Mouse (Mus musculus) A20 (cell line): Measurements from ENCODE around the gene Yif1a.
A peak's percentile ranks its signal among the peaks of the same experiment; 100 is the strongest.

Experiments used
- DNase-seq: peaks from one replicate; pipeline ENCODE4 v3.0.0-alpha.2; 2011; ENCODE audit warnings: low read depth, low spot score

Yif1a gene

GRCm38 (mm10) chr19:5060365-5061330 is 27.7 kb upstream of the Yif1a start:
- DNase-seq: peak; percentile 11

DNA sequence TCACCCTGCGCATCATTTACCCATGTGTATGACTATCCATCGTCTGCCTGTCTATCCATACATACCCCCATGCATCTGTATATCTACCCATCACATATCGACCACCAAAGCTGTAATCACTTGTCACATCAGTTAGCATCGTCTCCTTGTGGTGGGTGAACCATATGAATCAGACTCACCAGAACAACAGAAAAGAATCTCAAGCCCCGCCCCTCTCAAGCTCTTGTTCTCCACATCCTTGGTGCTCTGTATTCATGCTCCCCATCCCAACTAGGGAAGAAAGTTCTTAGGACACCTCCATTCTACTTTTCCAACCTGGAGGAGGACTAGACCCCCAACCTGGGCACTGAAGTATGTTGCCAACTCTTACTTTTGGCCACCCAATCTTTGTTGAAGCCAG is 26.3 kb upstream of the Yif1a start:
- no peak for DNase-seq

- DNase-seq: no peak
Measured at GRCm38 (mm10) chr19:5062446-5062845, 25.9 kb upstream of the Yif1a start.

DNA sequence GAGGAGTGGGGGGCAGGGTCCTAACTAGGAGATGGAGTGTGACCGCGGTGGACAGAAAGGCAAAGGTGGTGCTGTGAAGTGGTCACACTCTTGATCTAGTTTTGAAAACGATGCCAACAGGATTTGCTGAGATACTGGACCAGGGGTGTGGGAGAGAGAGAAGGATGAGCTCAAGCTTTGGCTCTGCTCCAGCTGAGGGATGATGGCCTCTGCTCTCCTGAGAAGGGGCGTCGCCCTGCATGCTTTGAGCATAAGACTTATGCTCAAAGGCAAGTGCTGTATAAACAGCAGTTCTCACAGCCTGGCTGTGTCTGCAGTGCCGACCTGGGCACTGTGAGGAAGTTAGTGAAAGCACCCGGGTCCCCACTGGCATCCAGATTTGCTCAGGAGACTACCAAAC is 23.2 kb upstream of the Yif1a start:
- DNase-seq: no peak

- DNase-seq: no peak
Measured at GRCm38 (mm10) chr19:5067040-5067799, 21.1 kb upstream of the Yif1a start.

- DNase-seq: no peak
Measured at GRCm38 (mm10) chr19:5067867-5068569, 20.3 kb upstream of the Yif1a start, which contains the start of gene Cd248. Cd248 (plus strand) TSS chr19:5068078.

DNA sequence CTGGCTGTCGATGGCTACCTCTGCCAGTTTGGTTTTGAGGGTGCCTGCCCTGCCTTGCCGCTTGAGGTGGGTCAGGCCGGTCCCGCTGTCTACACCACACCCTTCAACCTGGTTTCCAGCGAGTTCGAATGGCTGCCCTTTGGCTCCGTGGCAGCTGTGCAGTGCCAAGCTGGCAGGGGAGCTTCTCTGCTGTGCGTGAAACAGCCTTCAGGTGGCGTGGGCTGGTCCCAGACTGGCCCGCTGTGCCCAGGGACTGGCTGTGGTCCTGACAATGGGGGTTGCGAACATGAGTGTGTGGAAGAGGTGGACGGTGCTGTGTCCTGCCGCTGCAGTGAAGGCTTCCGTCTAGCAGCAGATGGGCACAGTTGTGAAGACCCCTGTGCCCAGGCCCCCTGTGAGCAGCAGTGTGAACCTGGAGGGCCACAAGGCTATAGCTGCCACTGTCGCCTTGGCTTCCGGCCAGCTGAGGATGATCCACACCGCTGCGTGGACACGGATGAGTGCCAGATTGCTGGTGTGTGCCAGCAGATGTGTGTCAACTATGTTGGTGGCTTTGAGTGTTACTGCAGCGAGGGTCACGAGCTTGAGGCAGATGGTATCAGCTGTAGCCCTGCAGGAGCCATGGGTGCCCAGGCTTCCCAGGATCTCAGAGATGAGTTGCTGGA is 19.6 kb upstream of the Yif1a start:
- no peak for DNase-seq

DNA sequence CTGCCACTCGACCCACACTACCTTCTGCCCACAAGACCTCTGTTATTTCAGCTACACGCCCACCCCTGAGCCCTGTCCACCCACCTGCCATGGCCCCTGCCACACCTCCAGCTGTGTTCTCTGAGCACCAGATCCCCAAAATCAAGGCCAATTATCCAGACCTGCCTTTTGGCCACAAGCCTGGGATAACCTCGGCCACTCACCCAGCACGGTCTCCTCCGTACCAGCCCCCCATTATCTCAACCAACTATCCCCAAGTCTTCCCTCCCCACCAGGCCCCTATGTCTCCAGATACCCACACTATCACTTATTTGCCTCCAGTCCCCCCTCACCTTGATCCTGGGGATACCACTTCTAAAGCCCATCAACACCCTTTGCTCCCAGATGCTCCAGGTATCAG is 18.9 kb upstream of the Yif1a start:
- DNase-seq: no peak

GRCm38 (mm10) chr19:5069978-5070377 is 18.4 kb upstream of the Yif1a start:
- DNase-seq: no peak

- no peak for DNase-seq
Measured at GRCm38 (mm10) chr19:5071077-5071476, 17.3 kb upstream of the Yif1a start.

DNA sequence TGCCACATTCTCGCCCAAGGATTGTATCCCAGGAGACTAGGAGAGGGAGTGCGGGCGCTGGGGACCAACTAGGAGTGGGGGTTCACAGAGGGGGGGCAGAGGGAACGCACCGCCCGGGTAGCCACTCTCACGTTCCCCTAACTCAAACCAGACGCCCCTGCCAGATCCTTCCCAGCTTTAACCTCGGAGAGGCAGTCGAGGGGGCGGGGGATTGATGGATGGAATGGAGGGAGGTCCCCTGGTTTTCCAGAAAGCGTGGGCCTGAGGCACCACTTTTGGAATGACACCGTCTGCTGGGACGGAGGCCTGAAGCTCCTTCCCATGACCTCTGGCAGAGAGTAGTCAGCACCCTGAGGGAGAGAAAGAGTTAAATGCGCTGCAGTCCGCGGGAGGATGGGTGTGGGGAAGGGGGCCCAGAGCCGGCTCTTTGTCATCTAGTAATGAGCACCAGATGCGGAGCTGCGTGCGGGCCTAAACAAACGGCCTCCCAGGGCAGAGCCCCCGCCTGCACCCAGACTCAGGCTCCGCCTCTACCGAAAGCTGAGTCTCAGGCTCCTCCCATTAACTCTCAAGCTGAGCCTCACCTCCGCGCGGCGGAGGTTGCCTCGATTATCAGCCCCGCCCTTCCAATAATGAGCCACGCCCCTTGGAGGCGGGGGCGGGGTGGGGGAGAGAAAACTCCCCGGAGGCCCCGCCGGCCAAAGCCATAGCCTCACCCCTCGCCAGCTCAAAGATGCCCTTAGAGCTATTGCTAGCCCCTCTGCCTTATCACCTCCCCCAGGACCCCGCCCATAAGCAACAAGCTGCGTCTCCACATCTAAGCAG is 16.6 kb upstream of the Yif1a start:
- peak; percentile 93 for DNase-seq

- DNase-seq: peak; percentile 72
Measured at GRCm38 (mm10) chr19:5072389-5073019, 15.8 kb upstream of the Yif1a start.

DNA sequence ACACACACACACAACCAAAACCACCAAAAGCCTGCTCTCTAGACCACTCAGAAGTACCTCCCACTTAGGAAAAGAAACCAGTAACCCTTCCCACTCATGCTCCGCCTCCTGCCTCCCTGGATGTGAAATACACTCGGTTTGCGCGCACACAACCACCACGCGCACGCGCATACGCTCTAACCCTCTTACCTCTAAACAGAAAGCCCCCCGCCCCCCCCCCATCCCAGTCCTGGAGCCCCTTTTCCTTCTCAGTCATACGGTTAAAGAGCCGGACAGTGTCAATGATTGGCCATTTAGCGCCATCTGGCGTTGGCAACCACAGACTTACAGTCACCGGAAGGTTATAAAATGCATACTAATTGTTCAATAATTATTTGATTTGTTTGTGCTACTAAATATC is 15.3 kb upstream of the Yif1a start:
- peak; percentile 68 for DNase-seq

DNA sequence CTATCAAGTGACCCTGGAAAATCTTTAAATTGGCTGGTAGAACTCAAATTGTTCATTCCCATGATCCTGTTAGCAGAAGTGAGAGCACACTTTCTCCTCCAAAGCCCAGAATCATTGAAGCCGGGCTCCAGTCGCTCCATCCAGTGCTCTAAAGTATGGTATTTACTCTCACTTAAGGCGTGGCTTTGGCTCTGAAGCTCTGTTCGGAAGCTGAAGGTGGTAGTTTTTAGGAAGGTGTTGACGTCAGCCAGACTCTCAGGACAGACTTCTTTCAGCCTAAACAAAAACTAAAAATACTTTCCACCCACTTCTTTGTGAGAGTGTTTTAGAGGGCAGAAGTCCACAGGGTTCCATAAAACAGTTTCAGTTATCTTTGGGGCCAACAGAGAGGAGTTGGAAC is 14.8 kb upstream of the Yif1a start:
- DNase-seq: no peak

GRCm38 (mm10) chr19:5079279-5079678 is 9.1 kb upstream of the Yif1a start:
- no peak for DNase-seq

DNA sequence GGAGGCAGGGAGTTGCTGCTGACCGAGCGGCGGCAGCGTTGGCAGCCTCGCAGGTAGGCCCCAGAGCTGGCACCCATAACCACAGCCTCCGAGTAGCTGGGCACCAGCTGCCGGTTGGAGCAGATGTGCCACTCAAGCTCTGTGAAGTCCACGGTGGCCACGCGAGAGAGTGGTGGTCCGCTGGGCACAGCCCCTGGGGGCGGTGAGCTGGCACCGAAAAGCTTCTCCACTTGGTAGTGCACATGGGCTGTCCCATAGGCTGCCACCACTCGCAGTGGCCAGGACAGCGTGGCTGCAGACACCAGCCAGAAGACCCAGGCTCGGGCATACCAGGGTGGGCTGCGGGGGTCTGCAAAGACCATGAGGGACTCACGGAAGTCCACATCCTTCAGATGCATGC is 6.3 kb upstream of the Yif1a start:
- no peak for DNase-seq

DNA sequence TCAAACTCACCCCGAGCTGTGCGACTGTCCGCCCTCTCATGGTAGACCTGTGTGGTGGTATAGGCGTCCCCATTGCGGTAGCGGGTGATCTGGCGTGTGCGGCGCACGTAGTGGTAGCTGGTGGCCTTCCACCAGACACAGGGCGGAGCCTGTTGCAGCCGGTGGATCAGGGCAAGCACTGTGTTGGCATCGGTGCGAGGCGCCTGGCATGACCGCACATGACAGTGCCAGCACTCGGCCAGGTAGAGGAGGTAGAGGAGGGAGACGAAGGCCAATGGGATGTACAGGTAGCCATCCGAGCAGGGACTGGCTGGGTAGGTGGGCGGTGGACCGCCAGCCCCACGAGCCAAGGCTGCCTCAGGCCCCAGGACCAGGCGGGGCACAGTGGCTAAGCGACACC is 5.7 kb upstream of the Yif1a start:
- no peak for DNase-seq

GRCm38 (mm10) chr19:5083961-5084833 is 4.1 kb upstream of the Yif1a start:
- DNase-seq: no peak

DNA sequence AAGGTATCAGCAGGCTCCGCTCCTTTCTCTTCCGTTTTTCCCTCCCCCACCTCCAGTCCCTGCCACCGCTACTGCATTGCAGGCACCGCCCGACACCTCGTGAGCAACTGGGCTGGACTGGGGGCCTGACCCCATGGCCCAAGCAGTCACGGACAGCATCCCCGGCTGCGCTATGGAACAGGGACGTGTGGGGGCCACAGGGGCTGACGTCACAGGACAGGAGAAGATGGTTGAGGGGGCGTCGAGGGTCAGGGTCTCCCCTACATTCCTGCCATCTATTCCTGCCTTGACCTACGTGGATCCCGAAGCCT is 3.5 kb upstream of the Yif1a start:
- no peak for DNase-seq
